Mouse (Mus musculus) kidney, adult 11 months (tissue): ENCODE measurements around the gene Zfp710.
A peak's percentile ranks its signal among the peaks of the same experiment; 100 is the strongest.
"Not testable (repeated sequence)": the region's sequence is repeated elsewhere in the genome, so short reads cannot be mapped to it uniquely, and the experiment has no call there.

ENCODE experiments used
- DNase-seq: peaks from one replicate; pipeline ENCODE4 v3.0.0; 2022

Zfp710 gene

GRCm38 (mm10) chr7:80024521-80025390, at the start of gene Zfp710:
Gene Zfp710, plus strand, starts transcription at chr7:80024814.
- DNase-seq: peak; percentile 89

- DNase-seq: no peak
These were observed 49.3 kb upstream of the Zfp710 start for GRCm38 (mm10) chr7:79975316-79975715.

GRCm38 (mm10) chr7:79986717-79987116, 37.9 kb upstream of the Zfp710 start:
- DNase-seq: no peak

GRCm38 (mm10) chr7:79987745-79988144, 36.9 kb upstream of the Zfp710 start:
- no peak for DNase-seq

- DNase-seq: not testable (repeated sequence)
These were observed 36.1 kb upstream of the Zfp710 start for GRCm38 (mm10) chr7:79988466-79988865.

GRCm38 (mm10) chr7:79994476-79994875, 30.1 kb upstream of the Zfp710 start:
- peak; percentile 43 for DNase-seq

GRCm38 (mm10) chr7:79997761-79998160, 26.9 kb upstream of the Zfp710 start:
- DNase-seq: no peak

GRCm38 (mm10) chr7:80002353-80003055, 22.1 kb upstream of the Zfp710 start:
- DNase-seq: no peak

GRCm38 (mm10) chr7:80004776-80005554, 19.6 kb upstream of the Zfp710 start:
- DNase-seq: no peak

GRCm38 (mm10) chr7:80010680-80011079, 13.9 kb upstream of the Zfp710 start:
- no peak for DNase-seq

- DNase-seq: no peak
These were observed 13.1 kb upstream of the Zfp710 start for GRCm38 (mm10) chr7:80011470-80011869.

GRCm38 (mm10) chr7:80013884-80014550, 10.6 kb upstream of the Zfp710 start:
- DNase-seq: peak; percentile 63

- DNase-seq: no peak
These were observed 9.5 kb upstream of the Zfp710 start for GRCm38 (mm10) chr7:80014826-80015755.

- no peak for DNase-seq
These were observed 5.8 kb upstream of the Zfp710 start for GRCm38 (mm10) chr7:80018506-80019452.

- no peak for DNase-seq
These were observed 786 bp upstream of the Zfp710 start for GRCm38 (mm10) chr7:80023621-80024435.

GRCm38 (mm10) chr7:80025391-80026117, 940 bp downstream of the Zfp710 start:
- DNase-seq: no peak

- no peak for DNase-seq
These were observed 1.7 kb downstream of the Zfp710 start for GRCm38 (mm10) chr7:80026118-80026989.
